Mouse (Mus musculus): ENCODE measurements around the gene Gabrr1.

The Gabrr1 gene

DNA sequence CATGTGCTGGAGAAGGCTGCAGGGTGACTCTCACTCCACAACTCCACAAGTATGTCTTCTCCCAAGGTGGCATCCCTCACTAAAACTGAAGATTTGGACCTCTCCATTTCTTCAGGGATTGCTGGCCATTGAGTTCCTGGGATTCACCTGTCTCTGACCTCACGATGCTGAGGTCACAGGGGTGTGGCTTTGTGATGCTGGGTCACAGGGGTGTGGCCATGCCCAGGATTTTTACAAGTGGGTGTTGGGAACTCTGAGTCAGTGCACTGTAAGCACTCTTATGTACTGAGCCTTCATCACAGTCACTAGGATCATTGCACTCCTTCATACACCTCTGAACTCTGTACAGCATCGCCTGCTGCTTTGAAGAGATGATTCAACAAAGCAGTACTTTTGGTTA lies 75.2 kb downstream of the Gabrr1 start:
- intact Hi-C loops (cut with DNase I) = loop anchor here (2.0 kb wide), 1 partner anchor 85 kb away; no protein-coding TSS in a partner anchor

DNA sequence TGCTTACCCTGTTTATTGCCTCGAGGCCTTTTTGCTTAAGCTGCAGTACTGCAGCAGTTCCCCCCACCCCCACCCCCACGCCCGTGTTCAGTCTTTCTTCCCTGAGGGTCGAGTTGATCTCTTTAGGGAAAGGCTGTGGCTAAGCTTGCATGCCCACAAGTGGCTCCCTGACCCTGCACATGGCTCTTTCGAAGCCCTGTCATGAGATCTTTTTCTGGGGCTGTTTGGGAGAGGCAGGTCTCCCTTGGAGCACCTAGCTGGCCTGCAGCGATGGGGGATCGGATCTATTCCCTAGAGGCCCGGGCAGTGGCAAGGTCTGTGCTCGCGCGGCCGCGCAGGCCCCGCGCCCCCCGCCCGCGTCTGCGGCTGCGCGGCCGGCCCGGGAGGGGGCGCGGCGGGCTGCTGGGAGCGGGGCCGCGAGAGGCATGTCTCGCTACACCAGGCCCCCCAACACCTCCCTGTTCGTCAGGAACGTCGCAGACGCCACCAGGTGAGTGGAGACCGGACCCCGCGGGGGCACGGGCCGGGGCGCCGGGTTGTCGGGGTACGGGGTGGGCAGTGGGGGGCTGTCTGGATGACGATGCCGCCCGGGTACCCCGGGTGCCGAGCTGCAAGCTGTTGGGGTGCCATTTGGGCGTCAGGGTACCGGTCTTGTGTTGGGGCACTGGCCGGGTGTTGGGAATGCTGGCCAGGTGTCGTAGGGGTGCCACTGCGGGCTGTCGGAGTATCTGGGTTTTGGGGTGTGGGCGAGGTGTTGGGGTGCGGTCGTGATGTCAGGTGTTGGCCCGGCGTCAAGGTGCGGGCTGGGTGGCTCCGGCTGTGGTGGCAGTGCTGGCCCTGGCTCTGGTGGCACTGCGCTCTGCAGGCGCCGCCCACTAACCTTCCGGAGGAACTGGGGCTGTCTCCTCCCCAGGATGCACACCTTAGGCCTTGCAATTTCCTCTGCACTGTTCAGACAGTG lies 76.8 kb downstream of the Gabrr1 start, which contains the start of gene Srsf12:
Gene Srsf12 (plus strand): TSS at position 111 of the 961 bp plus-strand sequence.
- intact Hi-C loops (cut with DNase I) = no loop called here
